Mouse (Mus musculus): ENCODE results near the gene Rpl27a. TPM values are rescaled to one million over a fixed set of nuclear protein-coding genes. Genes with fewer than 3 reads are reported as not detected.

The Rpl27a gene
- polyA plus RNA-seq, 1 experiment = 735 TPM

GRCm38 (mm10) chr7:109525740-109526663 is 7.1 kb downstream of the Rpl27a start:
- no peak for DNase-seq (ENCODE audit: low spot score)

- no peak for DNase-seq (ENCODE audit: low spot score)
Measured at GRCm38 (mm10) chr7:109527536-109527935, 8.6 kb downstream of the Rpl27a start.

GRCm38 (mm10) chr7:109528356-109528755 is 9.4 kb downstream of the Rpl27a start:
- DNase-seq (ENCODE audit: low spot score) = no peak

GRCm38 (mm10) chr7:109529741-109530140 is 10.8 kb downstream of the Rpl27a start:
- no peak for DNase-seq (ENCODE audit: low spot score)

GRCm38 (mm10) chr7:109531501-109531900 is 12.6 kb downstream of the Rpl27a start:
- no peak for DNase-seq (ENCODE audit: low spot score)

GRCm38 (mm10) chr7:109532691-109533090 is 13.7 kb downstream of the Rpl27a start:
- no peak for DNase-seq (ENCODE audit: low spot score)

GRCm38 (mm10) chr7:109533129-109533528 is 14.2 kb downstream of the Rpl27a start:
- no peak for DNase-seq (ENCODE audit: low spot score)

- no peak for DNase-seq (ENCODE audit: low spot score)
Measured at GRCm38 (mm10) chr7:109533888-109534287, 14.9 kb downstream of the Rpl27a start.

- DNase-seq (ENCODE audit: low spot score) = no peak
Measured at GRCm38 (mm10) chr7:109534921-109535320, 16.0 kb downstream of the Rpl27a start.

GRCm38 (mm10) chr7:109536451-109536946 is 17.6 kb downstream of the Rpl27a start:
- no peak for DNase-seq (ENCODE audit: low spot score)

- no peak for DNase-seq (ENCODE audit: low spot score)
Measured at GRCm38 (mm10) chr7:109540902-109541301, 22.0 kb downstream of the Rpl27a start.

- DNase-seq (ENCODE audit: low spot score) = no peak
Measured at GRCm38 (mm10) chr7:109541609-109542363, 22.8 kb downstream of the Rpl27a start.

- no peak for DNase-seq (ENCODE audit: low spot score)
Measured at GRCm38 (mm10) chr7:109542364-109542628, 23.3 kb downstream of the Rpl27a start.

- DNase-seq (ENCODE audit: low spot score) = no peak
Measured at GRCm38 (mm10) chr7:109544792-109545191, 25.8 kb downstream of the Rpl27a start.

GRCm38 (mm10) chr7:109545255-109545993 is 26.5 kb downstream of the Rpl27a start:
- DNase-seq (ENCODE audit: low spot score) = no peak

GRCm38 (mm10) chr7:109546186-109546585 is 27.2 kb downstream of the Rpl27a start:
- DNase-seq (ENCODE audit: low spot score) = no peak

- DNase-seq (ENCODE audit: low spot score) = no peak
Measured at GRCm38 (mm10) chr7:109546726-109547125, 27.8 kb downstream of the Rpl27a start.

GRCm38 (mm10) chr7:109559536-109559935 is 40.6 kb downstream of the Rpl27a start:
- DNase-seq (ENCODE audit: low spot score) = no peak

GRCm38 (mm10) chr7:109561466-109562153 is 42.7 kb downstream of the Rpl27a start:
- no peak for DNase-seq (ENCODE audit: low spot score)

- no peak for DNase-seq (ENCODE audit: low spot score)
Measured at GRCm38 (mm10) chr7:109562154-109562599, 43.2 kb downstream of the Rpl27a start.

- DNase-seq (ENCODE audit: low spot score) = no peak
Measured at GRCm38 (mm10) chr7:109562676-109563075, 43.7 kb downstream of the Rpl27a start.
